Mouse (Mus musculus) forebrain, embryonic 13.5 days (tissue): Measurements from ENCODE around the gene Rnf224. TPM values are rescaled to one million over a fixed set of nuclear protein-coding genes. Genes with fewer than 3 reads are reported as not detected.
"Not testable (repeated sequence)": the region's sequence is repeated elsewhere in the genome, so short reads cannot be mapped to it uniquely, and the experiment has no call there.

Source experiments
- ATAC-seq: fragments of 200-750 bp; cut with Nextera tagmentation; 2 replicates; pipeline ENCODE4 v1.8.0; 2017
- H3K27ac ChIP-seq: fragments of 300-500 bp; sonication (generic); 2 replicates; pipeline ENCODE4 v1.5.1; 2015; ENCODE audit warnings: inconsistent platforms, mild to moderate bottlenecking, moderate library complexity
- H3K27me3 ChIP-seq: fragments of 300-500 bp; sonication (generic); 2 replicates; pipeline ENCODE4 v1.6.1; 2015; ENCODE audit warnings: mild to moderate bottlenecking, inconsistent platforms
- H3K36me3 ChIP-seq: fragments of 300-500 bp; sonication (generic); 2 replicates; pipeline ENCODE4 v1.6.1; 2015; ENCODE audit warnings: mild to moderate bottlenecking, inconsistent platforms; ENCODE audit not compliant: poor library complexity, severe bottlenecking
- H3K4me1 ChIP-seq: fragments of 300-500 bp; sonication (generic); 2 replicates; pipeline ENCODE4 v1.6.1; 2015; ENCODE audit warnings: inconsistent platforms
- H3K4me2 ChIP-seq: fragments of 300-500 bp; sonication (generic); 2 replicates; pipeline ENCODE4 v1.6.1; 2015; ENCODE audit warnings: inconsistent platforms, mild to moderate bottlenecking, moderate library complexity
- H3K4me3 ChIP-seq: fragments of 300-500 bp; sonication (generic); 2 replicates; pipeline ENCODE4 v1.5.1; 2015; ENCODE audit warnings: mild to moderate bottlenecking, inconsistent platforms
- H3K9ac ChIP-seq: fragments of 300-500 bp; sonication (generic); 2 replicates; pipeline ENCODE4 v1.6.1; 2015; ENCODE audit warnings: mild to moderate bottlenecking, inconsistent platforms
- H3K9me3 ChIP-seq: fragments of 300-500 bp; sonication (generic); replicated peaks from 2 replicates; pipeline ENCODE4 v1.6.1; 2016; ENCODE audit warnings: inconsistent platforms
- WGBS: fragments of 180-500 bp; shearing (Covaris S2); methylation state at CpG from one replicate; pipeline ENCODE4 v1.1.7; 2015; 5-methylcytosine and 5-hydroxymethylcytosine counted together
- polyA plus RNA-seq: library from polyadenylated mRNA; unstranded; fragments of >200 nt; fragmentation: Nextera tagmentation; extraction: Ambion mirVana; gene quantifications from 2 replicates; pipeline ENCODE4 v1.2.1, GENCODE M21; 2015

Gene Rnf224
- polyA plus RNA-seq, 1 experiment from 2014 or later: not detected

- Histone ChIP-seq H3K36me3 (peaks cover 22% of the 10 kb centered on the region), H3K9ac (peak overlapping the region; percentile 35), H3K4me2 (peak overlapping the region; percentile 99), H3K27me3 (peaks cover 22% of the 10 kb centered on the region), H3K27ac (no peak overlapping the region), H3K4me3 (peak overlapping the region; percentile 66; the same call in 1 of the 2 replicates), H3K9me3 (no peaks in the 10 kb centered on the region), H3K4me1 (peaks cover 58% of the 10 kb centered on the region)
- 73% methylated on average over 3 of the region's 3 CpGs for WGBS
- ATAC-seq: no peak
Measured at GRCm38 (mm10) chr2:25264851-25265250, 28.3 kb upstream of the Rnf224 start.

- 78% methylated on average over 5 of the region's 5 CpGs for WGBS
- H3K27me3 ChIP-seq: peaks cover 22% of the 10 kb centered on the region
- H3K4me3 ChIP-seq: peak overlapping the region; percentile 66
- peaks cover 58% of the 10 kb centered on the region for H3K4me1 ChIP-seq
- H3K9ac ChIP-seq: peak overlapping the region; percentile 75; the same call in 1 of the 2 replicates
- ATAC-seq: no peak
- H3K27ac ChIP-seq: no peak overlapping the region
- H3K9me3 ChIP-seq: no peaks in the 10 kb centered on the region
- peak overlapping the region; percentile 99 for H3K4me2 ChIP-seq
- H3K36me3 ChIP-seq: peaks cover 16% of the 10 kb centered on the region
Measured at GRCm38 (mm10) chr2:25264286-25264660, 27.7 kb upstream of the Rnf224 start.

GRCm38 (mm10) chr2:25263623-25264285 is 27.2 kb upstream of the Rnf224 start:
- Histone ChIP-seq H3K4me2 (peak overlapping the region; percentile 99), H3K27me3 (peaks cover 22% of the 10 kb centered on the region), H3K27ac (no peak overlapping the region), H3K36me3 (peaks cover 11% of the 10 kb centered on the region; the same call in 1 of the 2 replicates), H3K4me1 (peaks cover 58% of the 10 kb centered on the region), H3K9me3 (no peaks in the 10 kb centered on the region), H3K9ac (peak overlapping the region; percentile 75), H3K4me3 (peak overlapping the region; percentile 66)
- no peak for ATAC-seq
- 25% methylated on average over 12 of the region's 12 CpGs for WGBS

- Histone ChIP-seq H3K4me3 (peak overlapping the region; percentile 66), H3K4me2 (peak overlapping the region; percentile 99), H3K27ac (0 out of 2 replicates have a peak overlapping the region, but pooled peaks have one; percentile 42), H3K36me3 (peaks cover 4% of the 10 kb centered on the region; the same call in 1 of the 2 replicates), H3K4me1 (peaks cover 56% of the 10 kb centered on the region), H3K9me3 (no peaks in the 10 kb centered on the region), H3K9ac (peak overlapping the region; percentile 75), H3K27me3 (peaks cover 22% of the 10 kb centered on the region)
- under 1% methylated on average over 82 of the region's 82 CpGs for WGBS
- ATAC-seq: no peak; the same call in 1 of the 2 replicates
Measured at GRCm38 (mm10) chr2:25262795-25263622, 26.4 kb upstream of the Rnf224 start.

- peaks cover 22% of the 10 kb centered on the region for H3K27me3 ChIP-seq
- peak within 1 kb of the TSS; percentile 99 for H3K4me2 ChIP-seq
- WGBS: 0% methylated on average over 39 of the region's 39 CpGs
- H3K9ac ChIP-seq: peak within 1 kb of the TSS; percentile 75
- H3K4me3 ChIP-seq: peak within 1 kb of the TSS; percentile 66
- H3K36me3 ChIP-seq: no peaks in the 10 kb centered on the region
- ATAC-seq: peak; percentile 100
- H3K27ac ChIP-seq: 0 out of 2 replicates have a peak within 1 kb of the TSS, but pooled peaks have one; percentile 44
- H3K9me3 ChIP-seq: no peaks in the 10 kb centered on the region
- H3K4me1 ChIP-seq: peaks cover 53% of the 10 kb centered on the region
Measured at GRCm38 (mm10) chr2:25262291-25262767, 25.7 kb upstream of the Rnf224 start, which contains the start of gene Tprn. Gene Tprn (plus strand): TSS chr2:25262618.

GRCm38 (mm10) chr2:25261870-25262269 is 25.3 kb upstream of the Rnf224 start:
- 0 out of 2 replicates have a peak overlapping the region, but pooled peaks have one; percentile 44 for H3K27ac ChIP-seq
- 49% methylated on average over 12 of the region's 12 CpGs for WGBS
- ATAC-seq: peak; percentile 14; the same call in 1 of the 2 replicates
- H3K9me3 ChIP-seq: no peaks in the 10 kb centered on the region
- H3K9ac ChIP-seq: peak overlapping the region; percentile 60
- H3K4me3 ChIP-seq: peak overlapping the region; percentile 66
- no peaks in the 10 kb centered on the region for H3K36me3 ChIP-seq
- peaks cover 22% of the 10 kb centered on the region for H3K27me3 ChIP-seq
- peaks cover 52% of the 10 kb centered on the region for H3K4me1 ChIP-seq
- H3K4me2 ChIP-seq: peak overlapping the region; percentile 99

- WGBS: 43% methylated on average over 2 of the region's 2 CpGs
- no peaks in the 10 kb centered on the region for H3K9me3 ChIP-seq
- H3K27ac ChIP-seq: no peak overlapping the region
- no peaks in the 10 kb centered on the region for H3K36me3 ChIP-seq
- H3K9ac ChIP-seq: no peak overlapping the region
- H3K4me2 ChIP-seq: no peak overlapping the region
- ATAC-seq: no peak
- peaks cover 42% of the 10 kb centered on the region for H3K4me1 ChIP-seq
- peaks cover 10% of the 10 kb centered on the region for H3K27me3 ChIP-seq
- H3K4me3 ChIP-seq: no peak overlapping the region
Measured at GRCm38 (mm10) chr2:25258887-25259286, 22.3 kb upstream of the Rnf224 start.

GRCm38 (mm10) chr2:25257250-25257649 is 20.7 kb upstream of the Rnf224 start:
- not testable (repeated sequence) for H3K27me3 ChIP-seq, H3K4me2 ChIP-seq, H3K9ac ChIP-seq, H3K27ac ChIP-seq, H3K9me3 ChIP-seq, H3K36me3 ChIP-seq, H3K4me3 ChIP-seq, ATAC-seq
- WGBS: 86% methylated on average over 5 of the region's 5 CpGs
- H3K4me1 ChIP-seq: peaks cover 32% of the 10 kb centered on the region

- Histone ChIP-seq H3K36me3 (peaks cover 12% of the 10 kb centered on the region), H3K4me3 (peak overlapping the region; percentile 98), H3K4me1 (peaks cover 27% of the 10 kb centered on the region), H3K4me2 (peak overlapping the region; percentile 83), H3K9ac (peak overlapping the region; percentile 91)
- WGBS: 63% methylated on average over 12 of the region's 12 CpGs
- not testable (repeated sequence) for H3K27me3 ChIP-seq, ATAC-seq, H3K9me3 ChIP-seq, H3K27ac ChIP-seq
Measured at GRCm38 (mm10) chr2:25256443-25257109, 20.0 kb upstream of the Rnf224 start.

- WGBS: under 1% methylated on average over 39 of the region's 39 CpGs
- peaks cover 26% of the 10 kb centered on the region for H3K4me1 ChIP-seq
- H3K4me3 ChIP-seq: peak within 1 kb of the TSS; percentile 98
- H3K36me3 ChIP-seq: peaks cover 24% of the 10 kb centered on the region
- no peaks in the 10 kb centered on the region for H3K9me3 ChIP-seq
- peak within 1 kb of the TSS; percentile 91 for H3K9ac ChIP-seq
- ATAC-seq: peak; percentile 92
- no peaks in the 10 kb centered on the region for H3K27me3 ChIP-seq
- peak within 1 kb of the TSS; percentile 80 for H3K27ac ChIP-seq
- H3K4me2 ChIP-seq: peak within 1 kb of the TSS; percentile 83
Measured at GRCm38 (mm10) chr2:25255284-25255779, 18.7 kb upstream of the Rnf224 start, which contains the start of gene Tmem203. Gene Tmem203 (plus strand): TSS chr2:25255439.

- peaks cover 54% of the 10 kb centered on the region for H3K36me3 ChIP-seq
Measured at GRCm38 (mm10) chr2:25252331-25252730, 15.7 kb upstream of the Rnf224 start.

More at GRCm38 (mm10) chr2:25252331-25252730, 15.7 kb upstream of the Rnf224 start:
- H3K4me2 ChIP-seq: no peak overlapping the region
- no peaks in the 10 kb centered on the region for H3K27me3 ChIP-seq
- no peaks in the 10 kb centered on the region for H3K9me3 ChIP-seq
- no peak overlapping the region for H3K27ac ChIP-seq
- ATAC-seq: no peak
- H3K4me3 ChIP-seq: no peak overlapping the region
- WGBS: 88% methylated on average over 1 of the region's 1 CpGs
- H3K9ac ChIP-seq: no peak overlapping the region
- peaks cover 22% of the 10 kb centered on the region for H3K4me1 ChIP-seq
